Comparison of ENCODE assay signal across 16 mouse cellular contexts in the genomic region with DNA sequence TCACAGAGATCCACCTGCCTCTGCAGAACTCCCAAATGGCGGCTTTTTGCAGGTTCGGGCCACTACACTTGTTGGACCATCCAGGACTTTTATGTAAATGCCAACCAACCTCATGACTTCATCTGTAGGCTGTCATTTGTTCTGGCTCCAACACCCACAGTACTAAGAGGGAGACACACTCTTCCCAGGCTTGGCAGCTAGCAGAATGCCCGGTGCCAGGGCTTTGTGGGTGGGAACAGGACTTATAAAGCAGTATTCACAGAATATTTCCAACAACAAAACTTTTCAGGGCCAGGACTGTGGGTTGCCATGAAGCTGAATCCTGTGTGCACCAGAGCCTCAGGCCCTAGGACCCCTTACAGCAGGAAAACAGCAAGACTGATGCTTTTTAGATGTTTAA. TPM values are rescaled to one million over a fixed set of nuclear protein-coding genes. Genes with fewer than 3 reads are reported as not detected.
DNase-seq lines count a peak whose midpoint lies in the region.
"Had no signal": no experiment of that assay in that cellular context is flagged by ENCODE, and none has a peak within 500 bp of the region (broad histone marks: within the 10 kb centered on the region; RNA-seq: fewer than 3 reads in every experiment).

No protein-coding gene starts in this region.

- DNase-seq in heart, adult 11 months, result peak; percentile 76
- DNase-seq in heart, adult 18-20 months, result no peak
- peak; percentile 35 for DNase-seq in layer of hippocampus, adult 9-10 months (ENCODE audit: low spot score)
- peak; percentile 42 to 81 for DNase-seq in left cerebral cortex, adult 9 months (ENCODE audit: low spot score in 2 of 2)
- peak; percentile 70 to 75 for DNase-seq in right cerebral cortex, postnatal 36 days (ENCODE audit: low spot score in 2 of 2)
- no peak for DNase-seq in cerebellum, adult 9-10 months
- DNase-seq in spleen, adult 18-20 months, result no peak
- no peak for DNase-seq in kidney, adult 8-10 months
- DNase-seq: gastrocnemius, adult 2 months; heart, postnatal 10 days; kidney, adult 11 months; kidney, postnatal 25 days; lung, adult 18-20 months; lung, postnatal 4 days; thymus, postnatal 25 days had no signal

RNA-seq across cellular contexts. Expression of gene Nanog, which starts 24.6 kb away (rescaled TPM):
- not detected for total RNA-seq in heart, adult 18-20 months (2021)
- total RNA-seq: gastrocnemius, adult 2 months; heart, adult 8-10 months; heart, postnatal 10 days had no signal

RNA-seq across cellular contexts. Expression of gene Dppa3, which starts 56.4 kb away (rescaled TPM):
- not detected for total RNA-seq in heart, adult 18-20 months (2021)
- total RNA-seq: gastrocnemius, adult 2 months; heart, adult 8-10 months; heart, postnatal 10 days had no signal

Comparison
In these comparisons a context has a peak if more than half of its experiments do, and no peak if none do; other contexts are left out.
1. DNase-seq: peak in heart, adult 11 months (single experiment), layer of hippocampus, adult 9-10 months (single experiment), left cerebral cortex, adult 9 months (2 of 2) and right cerebral cortex, postnatal 36 days (2 of 2); none in heart, adult 18-20 months (0 of 2), cerebellum, adult 9-10 months (single experiment), spleen, adult 18-20 months (0 of 2) and kidney, adult 8-10 months (0 of 2).